Mouse (Mus musculus) kidney, embryonic 14.5 days (tissue): Measurements from ENCODE around the gene Prdm10. TPM values are rescaled to one million over a fixed set of nuclear protein-coding genes. Genes with fewer than 3 reads are reported as not detected.

ENCODE experiments used
- ATAC-seq: fragments of 200-750 bp; cut with Nextera tagmentation; 2 replicates; pipeline ENCODE4 v1.8.0; 2017; ENCODE audit warnings: moderate number of reproducible peaks, mild to moderate bottlenecking, moderate TSS enrichment, moderate library complexity; ENCODE audit not compliant: low FRiP score, low TSS enrichment
- H3K27ac ChIP-seq: fragments of 300-500 bp; sonication (generic); 2 replicates; pipeline ENCODE4 v1.5.1; 2014; ENCODE audit warnings: low read depth, mild to moderate bottlenecking, low read length, moderate library complexity, mixed read lengths
- H3K27me3 ChIP-seq: fragments of 300-500 bp; sonication (generic); 2 replicates; pipeline ENCODE4 v1.6.1; 2014; ENCODE audit warnings: mild to moderate bottlenecking, low read length; ENCODE audit not compliant: control insufficient read depth, insufficient read depth
- H3K36me3 ChIP-seq: fragments of 300-500 bp; sonication (generic); 2 replicates; pipeline ENCODE4 v1.6.1; 2014; ENCODE audit warnings: low read length, mixed read lengths; ENCODE audit not compliant: control insufficient read depth, insufficient read depth
- H3K4me1 ChIP-seq: fragments of 300-500 bp; sonication (generic); 2 replicates; pipeline ENCODE4 v1.6.1; 2014; ENCODE audit warnings: low read length, mixed read lengths; ENCODE audit not compliant: control insufficient read depth, insufficient read depth
- H3K4me2 ChIP-seq: fragments of 300-500 bp; sonication (generic); replicated peaks from 2 replicates; pipeline ENCODE4 v1.6.1; 2014; ENCODE audit warnings: low read depth, mild to moderate bottlenecking, low read length
- H3K4me3 ChIP-seq: fragments of 300-500 bp; sonication (generic); 2 replicates; pipeline ENCODE4 v1.5.1; 2014; ENCODE audit warnings: mild to moderate bottlenecking, low read length
- H3K9ac ChIP-seq: fragments of 300-500 bp; sonication (generic); 2 replicates; pipeline ENCODE4 v1.6.1; 2014; ENCODE audit warnings: low read depth, mild to moderate bottlenecking, low read length, moderate library complexity
- H3K9me3 ChIP-seq: fragments of 300-500 bp; sonication (generic); 2 replicates; pipeline ENCODE4 v1.6.1; 2016; ENCODE audit warnings: low read length; ENCODE audit not compliant: control insufficient read depth
- WGBS: fragments of 180-500 bp; shearing (Covaris S2); extraction: QIAGEN DNeasy Blood & Tissue Kit; methylation state at CpG from one replicate; pipeline ENCODE4 v1.1.7; 2014; 5-methylcytosine and 5-hydroxymethylcytosine counted together
- polyA plus RNA-seq: library from polyadenylated mRNA; unstranded; fragments of >200 nt; fragmentation: Nextera tagmentation; extraction: Ambion mirVana; gene quantifications from 2 replicates; pipeline ENCODE4 v1.2.1, GENCODE M21; 2014

The Prdm10 gene
- polyA plus RNA-seq, 1 experiment from 2014 or later = 7.7 TPM

GRCm38 (mm10) chr9:31307232-31307631 is 26.9 kb downstream of the Prdm10 start:
- Histone ChIP-seq H3K4me3 (no peak overlapping the region), H3K4me1 (no peaks in the 10 kb centered on the region), H3K9ac (no peak overlapping the region), H3K4me2 (no peak overlapping the region), H3K9me3 (no peaks in the 10 kb centered on the region), H3K36me3 (no peaks in the 10 kb centered on the region), H3K27me3 (no peaks in the 10 kb centered on the region), H3K27ac (no peak overlapping the region)
- 81% methylated on average over 3 of the region's 3 CpGs for WGBS
- ATAC-seq = no peak

GRCm38 (mm10) chr9:31309041-31309440 is 28.7 kb downstream of the Prdm10 start:
- WGBS = 72% methylated on average over 5 of the region's 5 CpGs
- Histone ChIP-seq H3K4me2 (no peak overlapping the region), H3K27me3 (no peaks in the 10 kb centered on the region), H3K27ac (no peak overlapping the region), H3K4me1 (no peaks in the 10 kb centered on the region), H3K9ac (no peak overlapping the region), H3K4me3 (no peak overlapping the region), H3K9me3 (no peaks in the 10 kb centered on the region), H3K36me3 (no peaks in the 10 kb centered on the region)
- no peak for ATAC-seq

GRCm38 (mm10) chr9:31310662-31311061 is 30.3 kb downstream of the Prdm10 start:
- Histone ChIP-seq H3K9me3 (no peaks in the 10 kb centered on the region), H3K27ac (no peak overlapping the region), H3K27me3 (no peaks in the 10 kb centered on the region), H3K4me2 (no peak overlapping the region), H3K9ac (no peak overlapping the region), H3K4me1 (no peaks in the 10 kb centered on the region), H3K36me3 (no peaks in the 10 kb centered on the region), H3K4me3 (no peak overlapping the region)
- no peak for ATAC-seq
- WGBS = 91% methylated on average over 4 of the region's 4 CpGs

- Histone ChIP-seq H3K27ac (no peak overlapping the region), H3K4me2 (no peak overlapping the region), H3K4me1 (no peaks in the 10 kb centered on the region), H3K27me3 (no peaks in the 10 kb centered on the region), H3K4me3 (no peak overlapping the region), H3K9ac (no peak overlapping the region), H3K36me3 (no peaks in the 10 kb centered on the region), H3K9me3 (no peaks in the 10 kb centered on the region)
- no peak for ATAC-seq
- 91% methylated on average over 1 of the region's 1 CpGs for WGBS
Observed at GRCm38 (mm10) chr9:31313876-31314275, 33.5 kb downstream of the Prdm10 start.

GRCm38 (mm10) chr9:31315983-31316382 is 35.6 kb downstream of the Prdm10 start:
- H3K9me3 ChIP-seq = no peaks in the 10 kb centered on the region
- peak; percentile 91 for ATAC-seq
- no peak overlapping the region for H3K27ac ChIP-seq
- H3K4me2 ChIP-seq = no peak overlapping the region
- H3K27me3 ChIP-seq = no peaks in the 10 kb centered on the region
- H3K4me1 ChIP-seq = no peaks in the 10 kb centered on the region
- no peak overlapping the region for H3K9ac ChIP-seq
- H3K4me3 ChIP-seq = no peak overlapping the region
- WGBS = 34% methylated on average over 8 of the region's 8 CpGs
- H3K36me3 ChIP-seq = no peaks in the 10 kb centered on the region; the same call in 1 of the 2 replicates

GRCm38 (mm10) chr9:31318956-31319355 is 38.6 kb downstream of the Prdm10 start:
- no peaks in the 10 kb centered on the region for H3K27me3 ChIP-seq
- no peaks in the 10 kb centered on the region; the same call in 1 of the 2 replicates for H3K36me3 ChIP-seq
- no peaks in the 10 kb centered on the region for H3K4me1 ChIP-seq
- H3K4me3 ChIP-seq = no peak overlapping the region
- H3K9me3 ChIP-seq = no peaks in the 10 kb centered on the region
- WGBS = 71% methylated on average over 5 of the region's 5 CpGs
- no peak for ATAC-seq
- no peak overlapping the region for H3K4me2 ChIP-seq
- H3K27ac ChIP-seq = no peak overlapping the region
- H3K9ac ChIP-seq = no peak overlapping the region

GRCm38 (mm10) chr9:31320734-31321133 is 40.4 kb downstream of the Prdm10 start:
- Histone ChIP-seq H3K36me3 (no peaks in the 10 kb centered on the region; the same call in 1 of the 2 replicates), H3K27ac (no peak overlapping the region), H3K9me3 (no peaks in the 10 kb centered on the region), H3K9ac (no peak overlapping the region), H3K27me3 (no peaks in the 10 kb centered on the region), H3K4me1 (no peaks in the 10 kb centered on the region), H3K4me2 (no peak overlapping the region), H3K4me3 (no peak overlapping the region)
- 69% methylated on average over 1 of the region's 1 CpGs for WGBS
- ATAC-seq = no peak

GRCm38 (mm10) chr9:31321526-31321925 is 41.2 kb downstream of the Prdm10 start:
- ATAC-seq = no peak
- Histone ChIP-seq H3K27ac (no peak overlapping the region), H3K27me3 (no peaks in the 10 kb centered on the region), H3K4me2 (no peak overlapping the region), H3K9me3 (no peaks in the 10 kb centered on the region), H3K4me1 (no peaks in the 10 kb centered on the region), H3K4me3 (no peak overlapping the region), H3K36me3 (no peaks in the 10 kb centered on the region; the same call in 1 of the 2 replicates), H3K9ac (no peak overlapping the region)
- 69% methylated on average over 4 of the region's 4 CpGs for WGBS

- H3K4me1 ChIP-seq = no peaks in the 10 kb centered on the region
- ATAC-seq = no peak
- H3K9me3 ChIP-seq = no peaks in the 10 kb centered on the region
- 82% methylated on average over 5 of the region's 5 CpGs for WGBS
- no peaks in the 10 kb centered on the region; the same call in 1 of the 2 replicates for H3K36me3 ChIP-seq
- H3K4me2 ChIP-seq = no peak overlapping the region
- H3K4me3 ChIP-seq = no peak overlapping the region
- H3K27ac ChIP-seq = no peak overlapping the region
- H3K27me3 ChIP-seq = no peaks in the 10 kb centered on the region
- no peak overlapping the region for H3K9ac ChIP-seq
Observed at GRCm38 (mm10) chr9:31322090-31322489, 41.8 kb downstream of the Prdm10 start.
